Mouse (Mus musculus) testis, adult 2 months (tissue): ENCODE data around the gene Polr2m. TPM values are rescaled to one million over a fixed set of nuclear protein-coding genes. Genes with fewer than 3 reads are reported as not detected.

Source experiments
- H3K27ac ChIP-seq: fragments of 200-500 bp; 2 replicates; pipeline ENCODE4 v1.5.1; 2012; ENCODE audit warnings: low read depth, low read length; ENCODE audit not compliant: control insufficient read depth, insufficient read depth
- H3K27me3 ChIP-seq: fragments of 200-500 bp; 2 replicates; pipeline ENCODE4 v1.6.1; 2012; ENCODE audit warnings: mild to moderate bottlenecking, low read length, moderate library complexity; ENCODE audit not compliant: control insufficient read depth, insufficient read depth
- H3K36me3 ChIP-seq: fragments of 200-500 bp; 2 replicates; pipeline ENCODE4 v1.6.1; 2012; ENCODE audit warnings: mild to moderate bottlenecking, low read length; ENCODE audit not compliant: control insufficient read depth, insufficient read depth
- H3K4me1 ChIP-seq: fragments of 200-500 bp; 2 replicates; pipeline ENCODE4 v1.6.1; 2012; ENCODE audit warnings: low read length; ENCODE audit not compliant: control insufficient read depth, insufficient read depth
- H3K4me3 ChIP-seq: fragments of 200-500 bp; 2 replicates; pipeline ENCODE4 v1.5.1; 2012; ENCODE audit warnings: low read depth, mild to moderate bottlenecking, low read length, moderate library complexity, mixed read lengths; ENCODE audit not compliant: control insufficient read depth
- CTCF ChIP-seq: fragments of 200-500 bp; IDR thresholded peaks from 2 replicates; pipeline ENCODE4 v1.5.1; 2012; ENCODE audit warnings: low read depth, mild to moderate bottlenecking, inconsistent platforms, low read length, moderate library complexity; ENCODE audit not compliant: control insufficient read depth, insufficient read depth, insufficient replicate concordance
- POLR2A ChIP-seq: fragments of 200-500 bp; IDR thresholded peaks from 2 replicates; pipeline ENCODE4 v1.6.1; 2012; ENCODE audit warnings: low read depth, mild to moderate bottlenecking, inconsistent platforms, low read length, moderate library complexity; ENCODE audit not compliant: control insufficient read depth
- polyA plus RNA-seq: library from polyadenylated mRNA; depleted of rRNA; stranded (reverse); fragments of >200 nt; gene quantifications from 2 replicates; pipeline ENCODE4 v1.2.3, GENCODE M21; 2012

The Polr2m gene
- polyA plus RNA-seq, 1 experiment, result 23.8 TPM

- Histone ChIP-seq H3K27ac (no peak overlapping the region), H3K36me3 (no peaks in the 10 kb centered on the region), H3K4me3 (no peak overlapping the region), H3K27me3 (no peaks in the 10 kb centered on the region), H3K4me1 (no peaks in the 10 kb centered on the region)
- TF ChIP-seq POLR2A, result no peak
- no peak for TF ChIP-seq CTCF
Observed at GRCm38 (mm10) chr9:71513566-71513965, 27.8 kb upstream of the Polr2m start.

GRCm38 (mm10) chr9:71512899-71513298 is 27.2 kb upstream of the Polr2m start:
- no peak for TF ChIP-seq CTCF
- no peak for TF ChIP-seq POLR2A
- H3K4me1 ChIP-seq, result no peaks in the 10 kb centered on the region
- H3K27ac ChIP-seq, result no peak overlapping the region
- H3K4me3 ChIP-seq, result no peak overlapping the region
- no peaks in the 10 kb centered on the region for H3K27me3 ChIP-seq
- H3K36me3 ChIP-seq, result no peaks in the 10 kb centered on the region

DNA sequence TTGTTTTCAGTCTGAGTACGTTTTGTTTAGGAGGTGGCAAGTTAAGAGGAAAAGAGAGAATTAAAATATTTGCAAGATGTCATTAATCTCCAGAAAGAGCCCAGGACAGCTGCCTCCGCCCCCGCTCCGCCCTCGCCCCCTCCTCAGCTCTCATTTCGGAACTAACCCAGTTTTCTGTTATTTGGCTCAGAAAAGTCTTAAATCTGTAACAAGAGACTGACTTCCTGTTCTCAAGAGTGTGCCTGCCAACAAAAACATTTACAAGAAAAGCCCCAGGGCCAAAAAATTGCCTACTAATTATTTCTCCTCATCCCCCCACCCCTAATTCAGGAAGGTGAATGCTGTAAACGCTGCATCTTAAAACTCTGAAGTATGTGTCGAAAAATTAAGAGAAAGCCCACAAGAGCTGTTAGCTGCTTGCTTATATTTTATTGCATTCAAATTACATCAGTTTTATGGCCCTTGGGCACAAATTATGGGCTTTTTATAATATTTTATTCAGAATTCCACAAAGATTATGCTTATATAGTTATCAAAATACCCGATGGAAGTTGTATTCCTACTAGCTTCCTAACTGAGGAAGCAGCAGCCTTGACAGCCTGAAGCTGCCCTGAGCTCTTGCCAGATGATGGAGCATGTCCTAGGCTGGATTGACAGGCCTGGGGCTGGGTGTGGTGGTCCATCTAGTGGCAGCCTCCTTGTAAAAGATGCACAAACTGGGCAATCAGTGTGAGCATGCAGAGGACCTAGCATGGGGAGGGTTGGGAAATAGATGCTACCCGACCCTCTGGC is 12.9 kb upstream of the Polr2m start:
- no peaks in the 10 kb centered on the region for H3K4me1 ChIP-seq
- no peak for TF ChIP-seq POLR2A
- no peak for TF ChIP-seq CTCF
- H3K27ac ChIP-seq, result no peak overlapping the region
- H3K4me3 ChIP-seq, result no peak overlapping the region
- no peaks in the 10 kb centered on the region for H3K36me3 ChIP-seq
- no peaks in the 10 kb centered on the region for H3K27me3 ChIP-seq

DNA sequence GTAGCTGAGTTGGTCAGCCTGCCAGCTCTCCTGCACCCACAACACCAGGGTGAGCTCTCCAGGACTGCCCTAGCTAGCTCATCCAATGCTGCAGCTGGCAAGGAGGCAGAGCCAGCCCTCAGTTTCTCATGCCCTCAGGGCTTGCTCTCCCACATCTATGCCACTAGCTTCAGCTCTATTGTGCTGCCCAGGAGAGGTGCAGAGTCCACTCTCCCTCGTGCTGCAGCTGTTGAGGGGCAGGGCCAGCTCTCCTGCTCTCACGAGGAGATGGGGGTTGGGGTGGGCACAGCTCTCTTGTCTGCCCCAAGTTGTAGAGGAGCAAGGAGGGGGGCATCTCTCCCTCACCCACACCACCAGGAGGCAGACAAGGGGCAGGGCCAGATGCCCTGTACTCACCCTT is 10.9 kb upstream of the Polr2m start:
- H3K36me3 ChIP-seq, result no peaks in the 10 kb centered on the region

GRCm38 (mm10) chr9:71493771-71494170 is 8.0 kb upstream of the Polr2m start:
- Histone ChIP-seq H3K36me3 (no peaks in the 10 kb centered on the region), H3K27ac (no peak overlapping the region), H3K4me3 (no peak overlapping the region), H3K4me1 (peaks cover 3% of the 10 kb centered on the region; the same call in 1 of the 2 replicates), H3K27me3 (no peaks in the 10 kb centered on the region)
- TF ChIP-seq CTCF, result no peak
- TF ChIP-seq POLR2A, result no peak

More for the DNA sequence above, 10.9 kb upstream of the Polr2m start:
- no peak overlapping the region for H3K27ac ChIP-seq
- H3K27me3 ChIP-seq, result no peaks in the 10 kb centered on the region
- no peak overlapping the region for H3K4me3 ChIP-seq
- no peak for TF ChIP-seq POLR2A
- no peak for TF ChIP-seq CTCF
- peaks cover 3% of the 10 kb centered on the region; the same call in 1 of the 2 replicates for H3K4me1 ChIP-seq

DNA sequence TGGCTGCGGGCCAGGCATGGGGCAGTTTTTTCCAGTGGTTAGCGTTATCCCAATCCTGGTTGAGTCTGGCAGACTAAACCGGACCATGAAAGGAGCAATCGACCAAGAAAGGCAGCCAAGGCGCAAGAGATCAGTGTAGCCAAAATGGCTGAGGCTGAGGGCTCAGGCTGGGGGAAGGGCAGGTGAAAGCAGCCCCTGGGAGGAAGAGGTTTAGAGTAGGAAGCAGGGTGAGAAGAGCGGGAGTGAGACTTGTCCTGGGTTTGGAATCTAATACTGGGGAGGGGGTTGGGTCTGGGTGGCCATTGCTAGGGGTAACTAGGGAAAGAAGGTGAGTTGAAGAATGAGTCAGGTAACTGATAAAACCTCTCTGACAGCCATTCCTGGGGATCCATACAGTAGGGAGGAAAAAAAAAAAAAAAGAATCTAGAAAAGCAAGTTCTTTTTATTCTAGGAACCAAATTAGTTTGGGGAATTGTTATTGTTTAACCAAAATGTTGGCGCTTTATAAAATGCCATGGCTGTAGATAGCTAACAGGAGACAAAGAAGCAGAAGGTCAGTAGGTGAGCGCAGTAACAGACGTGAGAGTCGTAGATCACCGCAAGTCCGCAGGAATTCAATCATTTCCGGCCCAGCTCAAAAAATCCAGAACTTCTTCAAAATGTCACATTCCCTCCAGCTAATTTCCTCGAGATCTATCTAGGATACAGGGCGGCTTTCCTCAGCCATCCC is 6.7 kb upstream of the Polr2m start:
- H3K4me3 ChIP-seq, result no peak overlapping the region
- peaks cover 3% of the 10 kb centered on the region; the same call in 1 of the 2 replicates for H3K4me1 ChIP-seq
- no peak overlapping the region for H3K27ac ChIP-seq
- no peaks in the 10 kb centered on the region for H3K36me3 ChIP-seq
- H3K27me3 ChIP-seq, result no peaks in the 10 kb centered on the region
- no peak for TF ChIP-seq CTCF
- TF ChIP-seq POLR2A, result no peak

GRCm38 (mm10) chr9:71490076-71490475 is 4.3 kb upstream of the Polr2m start:
- no peak for TF ChIP-seq CTCF
- TF ChIP-seq POLR2A, result no peak
- Histone ChIP-seq H3K4me3 (no peak overlapping the region), H3K27me3 (no peaks in the 10 kb centered on the region), H3K4me1 (peaks cover 3% of the 10 kb centered on the region; the same call in 1 of the 2 replicates), H3K27ac (no peak overlapping the region), H3K36me3 (no peaks in the 10 kb centered on the region)
